Mouse (Mus musculus) activated CD4-positive, CD25-positive, alpha-beta regulatory T cell (primary cell): ENCODE data around the gene Tmem29. TPM values are rescaled to one million over a fixed set of nuclear protein-coding genes. Genes with fewer than 3 reads are reported as not detected.

Experiments
- polyA plus RNA-seq, 2 experiments: library from polyadenylated mRNA; unstranded; fragments of 100-300 nt; shearing (Covaris generic); gene quantifications; one replicate each; pipeline ENCODE4 v1.2.1; 2017

Gene Tmem29
- polyA plus RNA-seq, result 10 to 100 TPM in 1 of 2 experiments, 1 to 10 TPM in 1; 5.9 to 11.3 TPM

GRCm38 (mm10) chrX:150458766-150459350 is at the start of gene Tmem29:
TSS of gene Tmem29 (minus strand) at chrX:150459154.

Other genes with a start within 250 kb of the Tmem29 start
- 1 to 10 TPM; 4.2 to 5.1 TPM for gene Alas2, start 88.2 kb upstream of the Tmem29 start, polyA plus RNA-seq
- 1 to 10 TPM; 3.2 to 3.8 TPM for gene Pfkfb1, start 129.1 kb upstream of the Tmem29 start, polyA plus RNA-seq
- 10 to 100 TPM; 13.8 to 22.5 TPM for gene Apex2, start 130.7 kb upstream of the Tmem29 start, polyA plus RNA-seq
- gene Tro, start 198.4 kb upstream of the Tmem29 start, polyA plus RNA-seq, result not detected